Mouse (Mus musculus) left cerebral cortex, adult 11 months (tissue): Measurements from ENCODE around the gene Ccdc33.

Experiments
- DNase-seq: peaks from one replicate; pipeline ENCODE4 v3.0.0; 2022; ENCODE audit warnings: low spot score

Ccdc33 gene

GRCm38 (mm10) chr9:58129508-58129907 lies 10.9 kb upstream of the Ccdc33 start:
- no peak for DNase-seq

GRCm38 (mm10) chr9:58128926-58129413 lies 10.3 kb upstream of the Ccdc33 start:
- DNase-seq = no peak

GRCm38 (mm10) chr9:58125811-58126210 lies 7.2 kb upstream of the Ccdc33 start:
- DNase-seq = no peak

- no peak for DNase-seq
Measured at GRCm38 (mm10) chr9:58125085-58125484, 6.5 kb upstream of the Ccdc33 start.

- no peak for DNase-seq
Measured at GRCm38 (mm10) chr9:58116024-58116651, 2.5 kb downstream of the Ccdc33 start.

- no peak for DNase-seq
Measured at GRCm38 (mm10) chr9:58115297-58115925, 3.2 kb downstream of the Ccdc33 start.

- DNase-seq = no peak
Measured at GRCm38 (mm10) chr9:58114019-58114418, 4.6 kb downstream of the Ccdc33 start.

GRCm38 (mm10) chr9:58113279-58113884 lies 5.2 kb downstream of the Ccdc33 start:
- DNase-seq = no peak

- DNase-seq = no peak
Measured at GRCm38 (mm10) chr9:58112866-58113278, 5.8 kb downstream of the Ccdc33 start.

GRCm38 (mm10) chr9:58112321-58112751 lies 6.3 kb downstream of the Ccdc33 start:
- DNase-seq = no peak

- peak; percentile 73 for DNase-seq
Measured at GRCm38 (mm10) chr9:58111431-58111830, 7.2 kb downstream of the Ccdc33 start.

GRCm38 (mm10) chr9:58110787-58111186 lies 7.8 kb downstream of the Ccdc33 start:
- DNase-seq = no peak

- no peak for DNase-seq
Measured at GRCm38 (mm10) chr9:58107494-58107893, 11.1 kb downstream of the Ccdc33 start.

GRCm38 (mm10) chr9:58105595-58106169 lies 12.9 kb downstream of the Ccdc33 start:
- no peak for DNase-seq

- DNase-seq = no peak
Measured at GRCm38 (mm10) chr9:58103647-58104046, 15.0 kb downstream of the Ccdc33 start.

- no peak for DNase-seq
Measured at GRCm38 (mm10) chr9:58102013-58102412, 16.6 kb downstream of the Ccdc33 start.

GRCm38 (mm10) chr9:58099836-58100565 lies 18.6 kb downstream of the Ccdc33 start:
- DNase-seq = no peak

GRCm38 (mm10) chr9:58096629-58097301 lies 21.9 kb downstream of the Ccdc33 start:
- no peak for DNase-seq

- no peak for DNase-seq
Measured at GRCm38 (mm10) chr9:58095977-58096376, 22.6 kb downstream of the Ccdc33 start.

- no peak for DNase-seq
Measured at GRCm38 (mm10) chr9:58093776-58094175, 24.8 kb downstream of the Ccdc33 start.

GRCm38 (mm10) chr9:58092581-58093269 lies 25.9 kb downstream of the Ccdc33 start:
- no peak for DNase-seq
